Comparison of ENCODE assay signal across 25 mouse cellular contexts in the genomic region with DNA sequence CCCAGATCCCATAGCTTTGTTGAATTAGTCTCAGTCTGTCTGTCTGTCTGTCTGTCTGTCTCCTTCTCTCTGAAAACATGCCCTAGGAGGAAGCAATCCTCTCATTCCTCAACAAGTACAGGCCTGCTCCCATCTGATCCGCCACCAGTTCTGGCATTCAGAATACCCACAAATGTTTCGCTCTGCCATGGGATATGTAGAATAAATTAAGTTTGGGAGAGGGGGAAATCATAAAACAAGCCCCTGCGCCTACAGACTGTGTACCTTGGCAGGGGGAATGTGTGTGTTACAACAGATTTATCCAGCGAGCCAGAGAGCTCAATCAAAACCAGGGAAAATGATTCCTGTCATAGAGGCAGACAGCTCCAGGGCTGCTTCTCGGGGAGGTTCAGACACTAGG. TPM values are rescaled to one million over a fixed set of nuclear protein-coding genes. Genes with fewer than 3 reads are reported as not detected.
DNase-seq lines count a peak whose midpoint lies in the region; ATAC-seq lines count a peak whose summit lies in the region.
"Had no signal": no experiment of that assay in that cellular context is flagged by ENCODE, and none has a peak within 500 bp of the region (broad histone marks: within the 10 kb centered on the region; RNA-seq: fewer than 3 reads in every experiment).

No protein-coding gene starts in this region.

- H3K9ac ChIP-seq in forebrain, embryonic 14.5 days (ENCODE audit: low read length) = no peak overlapping the region
- no peak overlapping the region for H3K9ac ChIP-seq in limb, embryonic 12.5 days (replicated peaks)
- no peak overlapping the region for H3K9ac ChIP-seq in embryonic facial prominence, embryonic 15.5 days
- no peak overlapping the region for H3K9ac ChIP-seq in limb, embryonic 15.5 days
- H3K9ac ChIP-seq in midbrain, embryonic 14.5 days (replicated peaks; ENCODE audit: low read length) = no peak overlapping the region
- H3K9ac ChIP-seq: hindbrain, embryonic 13.5 days had no signal

- ATAC-seq in forebrain, embryonic 14.5 days = no peak
- no peak for ATAC-seq in limb, embryonic 12.5 days (ENCODE audit: insufficient number of reproducible peaks, insufficient read depth, low FRiP score, low TSS enrichment, low read depth)
- ATAC-seq in embryonic facial prominence, embryonic 15.5 days (ENCODE audit: insufficient number of reproducible peaks, low FRiP score, low TSS enrichment, low read depth) = peak; percentile 35; the same call in 1 of the 2 replicates
- 0 out of 2 replicates have a peak, but pooled peaks have one; percentile 42 for ATAC-seq in limb, embryonic 15.5 days (ENCODE audit: insufficient number of reproducible peaks, low FRiP score, low TSS enrichment, low read depth)
- no peak for ATAC-seq in granulocyte monocyte progenitor cell, adult 5-6 weeks (replicated peaks; ENCODE audit: poor library complexity, severe bottlenecking)
- no peak for ATAC-seq in midbrain, embryonic 14.5 days (ENCODE audit: low FRiP score, low TSS enrichment)
- ATAC-seq: CD4-positive, CD25-positive, alpha-beta regulatory T cell, adult 4 months; hindbrain, postnatal 0 days had no signal

- no peaks in the 10 kb centered on the region for H3K27me3 ChIP-seq in forebrain, embryonic 14.5 days (replicated peaks; ENCODE audit: control insufficient read depth, insufficient read depth, low read length)
- no peaks in the 10 kb centered on the region for H3K27me3 ChIP-seq in forebrain, embryonic 10.5 days (ENCODE audit: poor library complexity, severe bottlenecking)
- no peaks in the 10 kb centered on the region for H3K27me3 ChIP-seq in limb, embryonic 12.5 days
- no peaks in the 10 kb centered on the region for H3K27me3 ChIP-seq in limb, embryonic 10.5 days (ENCODE audit: low read depth, poor library complexity, severe bottlenecking)
- no peaks in the 10 kb centered on the region for H3K27me3 ChIP-seq in embryonic facial prominence, embryonic 15.5 days
- H3K27me3 ChIP-seq in limb, embryonic 15.5 days = no peaks in the 10 kb centered on the region
- H3K27me3 ChIP-seq in midbrain, embryonic 14.5 days (ENCODE audit: control insufficient read depth, insufficient read depth, low read length) = no peaks in the 10 kb centered on the region
- H3K27me3 ChIP-seq: hindbrain, embryonic 13.5 days had no signal

- H3K4me2 ChIP-seq in forebrain, embryonic 14.5 days (ENCODE audit: low read length) = no peak overlapping the region
- no peak overlapping the region for H3K4me2 ChIP-seq in limb, embryonic 12.5 days
- 0 out of 2 replicates have a peak overlapping the region, but pooled peaks have one; percentile 12 for H3K4me2 ChIP-seq in embryonic facial prominence, embryonic 15.5 days (replicated peaks)
- no peak overlapping the region for H3K4me2 ChIP-seq in limb, embryonic 15.5 days
- H3K4me2 ChIP-seq in midbrain, embryonic 14.5 days (ENCODE audit: low read length) = no peak overlapping the region
- H3K4me2 ChIP-seq: hindbrain, embryonic 13.5 days had no signal

- peak; percentile 56 for DNase-seq in forebrain, embryonic 14.5 days (ENCODE audit: low spot score)
- no peak for DNase-seq in forebrain, embryonic 10.5 days (ENCODE audit: extremely low spot score, low spot score)
- no peak for DNase-seq in limb, embryonic 10.5 days (ENCODE audit: low spot score)
- DNase-seq in midbrain, embryonic 14.5 days = no peak
- DNase-seq: adrenal gland, adult 8-10 months; adrenal gland, postnatal 36 days; B cell, adult 2 months; cerebellum, adult 11-12 months; cerebellum, adult 9-10 months; cerebellum, postnatal 25 days; gastrocnemius, postnatal 14 days; heart, adult 11 months; heart, postnatal 10 days; heart, postnatal 4 days; kidney, adult 11 months had no signal

- 71% methylated on average over 5 of the region's 5 CpGs for WGBS in forebrain, embryonic 14.5 days
- WGBS in forebrain, embryonic 10.5 days = 92% methylated on average over 5 of the region's 5 CpGs
- WGBS in limb, embryonic 12.5 days = 74% methylated on average over 5 of the region's 5 CpGs
- WGBS in limb, embryonic 10.5 days = 83% methylated on average over 5 of the region's 5 CpGs
- WGBS in embryonic facial prominence, embryonic 15.5 days = 40% methylated on average over 5 of the region's 5 CpGs
- WGBS in limb, embryonic 15.5 days = 37% methylated on average over 5 of the region's 5 CpGs
- WGBS in midbrain, embryonic 14.5 days = 91% methylated on average over 5 of the region's 5 CpGs

- H3K4me3 ChIP-seq in forebrain, embryonic 14.5 days (ENCODE audit: low read depth, low read length) = no peak overlapping the region
- no peak overlapping the region for H3K4me3 ChIP-seq in forebrain, embryonic 10.5 days
- H3K4me3 ChIP-seq in limb, embryonic 12.5 days (replicated peaks) = no peak overlapping the region
- H3K4me3 ChIP-seq in limb, embryonic 10.5 days = no peak overlapping the region
- H3K4me3 ChIP-seq in embryonic facial prominence, embryonic 15.5 days (replicated peaks) = no peak overlapping the region
- no peak overlapping the region for H3K4me3 ChIP-seq in limb, embryonic 15.5 days
- H3K4me3 ChIP-seq in midbrain, embryonic 14.5 days (replicated peaks; ENCODE audit: low read depth, low read length) = no peak overlapping the region
- H3K4me3 ChIP-seq: erythroblast, embryonic 14.5 days; heart, embryonic 10.5 days; hindbrain, embryonic 13.5 days had no signal

- H3K9me3 ChIP-seq in forebrain, embryonic 14.5 days (replicated peaks; ENCODE audit: control insufficient read depth, low read length) = no peaks in the 10 kb centered on the region
- H3K9me3 ChIP-seq in forebrain, embryonic 10.5 days = no peaks in the 10 kb centered on the region
- H3K9me3 ChIP-seq in limb, embryonic 12.5 days = no peaks in the 10 kb centered on the region
- H3K9me3 ChIP-seq in limb, embryonic 10.5 days (replicated peaks) = no peaks in the 10 kb centered on the region
- H3K9me3 ChIP-seq in embryonic facial prominence, embryonic 15.5 days (replicated peaks) = no peaks in the 10 kb centered on the region
- no peaks in the 10 kb centered on the region for H3K9me3 ChIP-seq in limb, embryonic 15.5 days
- no peaks in the 10 kb centered on the region for H3K9me3 ChIP-seq in midbrain, embryonic 14.5 days (ENCODE audit: control insufficient read depth, low read length)
- H3K9me3 ChIP-seq: G1E; heart, embryonic 10.5 days; hindbrain, embryonic 13.5 days had no signal

- no peaks in the 10 kb centered on the region for H3K36me3 ChIP-seq in forebrain, embryonic 14.5 days (ENCODE audit: control insufficient read depth, insufficient read depth, low read length)
- no peaks in the 10 kb centered on the region; the same call in 1 of the 2 replicates for H3K36me3 ChIP-seq in forebrain, embryonic 10.5 days (replicated peaks)
- no peaks in the 10 kb centered on the region for H3K36me3 ChIP-seq in limb, embryonic 12.5 days
- H3K36me3 ChIP-seq in limb, embryonic 10.5 days = no peaks in the 10 kb centered on the region
- no peaks in the 10 kb centered on the region for H3K36me3 ChIP-seq in embryonic facial prominence, embryonic 15.5 days
- H3K36me3 ChIP-seq in limb, embryonic 15.5 days = no peaks in the 10 kb centered on the region
- no peaks in the 10 kb centered on the region for H3K36me3 ChIP-seq in midbrain, embryonic 14.5 days (ENCODE audit: control insufficient read depth, insufficient read depth, low read length)
- H3K36me3 ChIP-seq: G1E; heart, embryonic 10.5 days; hindbrain, embryonic 13.5 days had no signal

- H3K27ac ChIP-seq in forebrain, embryonic 14.5 days (ENCODE audit: low read depth, low read length) = no peak overlapping the region
- no peak overlapping the region for H3K27ac ChIP-seq in forebrain, embryonic 10.5 days
- H3K27ac ChIP-seq in limb, embryonic 12.5 days = peak overlapping the region; percentile 47
- no peak overlapping the region; the same call in 1 of the 2 replicates for H3K27ac ChIP-seq in limb, embryonic 10.5 days
- H3K27ac ChIP-seq in embryonic facial prominence, embryonic 15.5 days (replicated peaks) = peak overlapping the region; percentile 76
- peak overlapping the region; percentile 67 for H3K27ac ChIP-seq in limb, embryonic 15.5 days
- no peak overlapping the region for H3K27ac ChIP-seq in midbrain, embryonic 14.5 days (replicated peaks; ENCODE audit: low read depth, low read length)
- H3K27ac ChIP-seq: heart, embryonic 10.5 days; hindbrain, embryonic 13.5 days; hindbrain, postnatal 0 days had no signal

- H3K4me1 ChIP-seq in forebrain, embryonic 14.5 days (ENCODE audit: control insufficient read depth, insufficient read depth, low read length) = peaks cover 2% of the 10 kb centered on the region; the same call in 1 of the 2 replicates
- H3K4me1 ChIP-seq in forebrain, embryonic 10.5 days = peaks cover 74% of the 10 kb centered on the region
- peaks cover 82% of the 10 kb centered on the region for H3K4me1 ChIP-seq in limb, embryonic 12.5 days (replicated peaks)
- peaks cover 76% of the 10 kb centered on the region for H3K4me1 ChIP-seq in limb, embryonic 10.5 days
- H3K4me1 ChIP-seq in embryonic facial prominence, embryonic 15.5 days = peaks cover 78% of the 10 kb centered on the region
- H3K4me1 ChIP-seq in limb, embryonic 15.5 days = peaks cover 75% of the 10 kb centered on the region
- H3K4me1 ChIP-seq in midbrain, embryonic 14.5 days (ENCODE audit: control insufficient read depth, insufficient read depth, low read length) = 0 out of 2 replicates have a peak, but pooled peaks cover 4% of the 10 kb centered on the region

RNA-seq across cellular contexts. Expression of a gene that starts 57.3 kb away (rescaled TPM):
- 137 and 144 TPM in 2 replicates for polyA plus RNA-seq in forebrain, embryonic 14.5 days (2014; fragmentation: Nextera tagmentation; extraction: Ambion mirVana)
- polyA plus RNA-seq in forebrain, embryonic 10.5 days (2016; fragmentation: Nextera tagmentation; extraction: Ambion mirVana) = 129 and 134 TPM in 2 replicates
- 125 and 136 TPM in 2 replicates for polyA plus RNA-seq in limb, embryonic 12.5 days (2016; fragmentation: Nextera tagmentation; extraction: Ambion mirVana)
- polyA plus RNA-seq in limb, embryonic 10.5 days (2016; fragmentation: Nextera tagmentation; extraction: Ambion mirVana) = 139 and 140 TPM in 2 replicates
- 111 and 126 TPM in 2 replicates for polyA plus RNA-seq in embryonic facial prominence, embryonic 15.5 days (2015; fragmentation: Nextera tagmentation; extraction: Ambion mirVana)
- polyA plus RNA-seq in limb, embryonic 15.5 days (2015; fragmentation: Nextera tagmentation; extraction: Ambion mirVana) = 128 and 131 TPM in 2 replicates
- 69.2 and 126 TPM in 2 replicates for total RNA-seq in granulocyte monocyte progenitor cell, adult 5-6 weeks (2014; fragmentation: Nextera tagmentation)
- 302 and 358 TPM in 2 replicates for total RNA-seq in granulocyte monocyte progenitor cell, adult 5-6 weeks (2017)
- 114 and 141 TPM in 2 replicates for polyA plus RNA-seq in midbrain, embryonic 14.5 days (2014; fragmentation: Nextera tagmentation; extraction: Ambion mirVana)

RNA-seq across cellular contexts. Expression of a gene that starts 57.3 kb away (rescaled TPM):
- 21.6 and 23.8 TPM in 2 replicates for polyA plus RNA-seq in forebrain, embryonic 14.5 days (2014; fragmentation: Nextera tagmentation; extraction: Ambion mirVana)
- 26.3 and 28.1 TPM in 2 replicates for polyA plus RNA-seq in forebrain, embryonic 10.5 days (2016; fragmentation: Nextera tagmentation; extraction: Ambion mirVana)
- polyA plus RNA-seq in limb, embryonic 12.5 days (2016; fragmentation: Nextera tagmentation; extraction: Ambion mirVana) = 23.0 and 23.9 TPM in 2 replicates
- polyA plus RNA-seq in limb, embryonic 10.5 days (2016; fragmentation: Nextera tagmentation; extraction: Ambion mirVana) = 29.5 and 33.0 TPM in 2 replicates
- polyA plus RNA-seq in embryonic facial prominence, embryonic 15.5 days (2015; fragmentation: Nextera tagmentation; extraction: Ambion mirVana) = 23.8 and 24.3 TPM in 2 replicates
- polyA plus RNA-seq in limb, embryonic 15.5 days (2015; fragmentation: Nextera tagmentation; extraction: Ambion mirVana) = 22.8 and 27.2 TPM in 2 replicates
- 19.7 and 26.3 TPM in 2 replicates for total RNA-seq in granulocyte monocyte progenitor cell, adult 5-6 weeks (2014; fragmentation: Nextera tagmentation)
- 28.5 and 30.5 TPM in 2 replicates for total RNA-seq in granulocyte monocyte progenitor cell, adult 5-6 weeks (2017)
- 21.0 and 22.7 TPM in 2 replicates for polyA plus RNA-seq in midbrain, embryonic 14.5 days (2014; fragmentation: Nextera tagmentation; extraction: Ambion mirVana)

Comparison
In these comparisons a context has a peak if more than half of its experiments do, and no peak if none do; other contexts are left out.
1. ATAC-seq: peak in embryonic facial prominence, embryonic 15.5 days (single experiment) and limb, embryonic 15.5 days (single experiment); none in forebrain, embryonic 14.5 days (single experiment), limb, embryonic 12.5 days (single experiment), granulocyte monocyte progenitor cell, adult 5-6 weeks (single experiment) and midbrain, embryonic 14.5 days (single experiment).
2. H3K27ac ChIP-seq: peak in limb, embryonic 12.5 days (single experiment), embryonic facial prominence, embryonic 15.5 days (single experiment) and limb, embryonic 15.5 days (single experiment); none in forebrain, embryonic 14.5 days (single experiment), forebrain, embryonic 10.5 days (single experiment), limb, embryonic 10.5 days (single experiment) and midbrain, embryonic 14.5 days (single experiment).